Mouse (Mus musculus) neural tube, embryonic 15.5 days (tissue): ENCODE results near the gene Nsun5. TPM values are rescaled to one million over a fixed set of nuclear protein-coding genes. Genes with fewer than 3 reads are reported as not detected.
"Not testable (repeated sequence)": the region's sequence is repeated elsewhere in the genome, so short reads cannot be mapped to it uniquely, and the experiment has no call there.

Source experiments
- ATAC-seq: fragments of 200-750 bp; cut with Nextera tagmentation; 2 replicates; pipeline ENCODE4 v1.8.0; 2017; ENCODE audit warnings: mild to moderate bottlenecking, moderate TSS enrichment, moderate library complexity; ENCODE audit not compliant: low FRiP score
- H3K27ac ChIP-seq: fragments of 300-500 bp; sonication (generic); replicated peaks from 2 replicates; pipeline ENCODE4 v1.5.1; 2015; ENCODE audit warnings: mild to moderate bottlenecking, inconsistent platforms
- H3K27me3 ChIP-seq: fragments of 300-500 bp; sonication (generic); replicated peaks from 2 replicates; pipeline ENCODE4 v1.6.1; 2015; ENCODE audit warnings: inconsistent platforms
- H3K36me3 ChIP-seq: fragments of 300-500 bp; sonication (generic); 2 replicates; pipeline ENCODE4 v1.6.1; 2015; ENCODE audit warnings: inconsistent platforms
- H3K4me1 ChIP-seq: fragments of 300-500 bp; sonication (generic); 2 replicates; pipeline ENCODE4 v1.6.1; 2015; ENCODE audit warnings: inconsistent platforms
- H3K4me2 ChIP-seq: fragments of 300-500 bp; sonication (generic); 2 replicates; pipeline ENCODE4 v1.6.1; 2015; ENCODE audit warnings: inconsistent platforms, mild to moderate bottlenecking, moderate library complexity
- H3K4me3 ChIP-seq: fragments of 300-500 bp; sonication (generic); replicated peaks from 2 replicates; pipeline ENCODE4 v1.5.1; 2015; ENCODE audit warnings: mild to moderate bottlenecking, inconsistent platforms
- H3K9ac ChIP-seq: fragments of 300-500 bp; sonication (generic); replicated peaks from 2 replicates; pipeline ENCODE4 v1.6.1; 2015; ENCODE audit warnings: mild to moderate bottlenecking, inconsistent platforms
- H3K9me3 ChIP-seq: fragments of 300-500 bp; sonication (generic); replicated peaks from 2 replicates; pipeline ENCODE4 v1.6.1; 2016; ENCODE audit warnings: inconsistent platforms
- WGBS: fragments of 180-500 bp; shearing (Covaris S2); methylation state at CpG from one replicate; pipeline ENCODE4 v1.1.7; 2015; ENCODE audit warnings: mixed read lengths; 5-methylcytosine and 5-hydroxymethylcytosine counted together
- polyA plus RNA-seq: library from polyadenylated mRNA; unstranded; fragments of >200 nt; fragmentation: Nextera tagmentation; extraction: Ambion mirVana; gene quantifications from 2 replicates; pipeline ENCODE4 v1.2.1, GENCODE M21; 2015

The Nsun5 gene
- polyA plus RNA-seq, 1 experiment from 2014 or later: 29.4 TPM

GRCm38 (mm10) chr5:135352995-135353394, 16.8 kb upstream of the Nsun5 start, which contains the start of gene Trim50:
Gene Trim50, plus strand, starts transcription at chr5:135353295.
- Histone ChIP-seq H3K27me3 (peaks cover 18% of the 10 kb centered on the region), H3K27ac (no peak within 1 kb of the TSS), H3K4me3 (no peak within 1 kb of the TSS), H3K36me3 (no peaks in the 10 kb centered on the region), H3K9ac (no peak within 1 kb of the TSS), H3K9me3 (peaks cover 4% of the 10 kb centered on the region), H3K4me2 (no peak within 1 kb of the TSS), H3K4me1 (no peaks in the 10 kb centered on the region)
- no peak for ATAC-seq
- 58% methylated on average over 9 of the region's 9 CpGs for WGBS

- H3K27ac ChIP-seq: no peak overlapping the region
- H3K9me3 ChIP-seq: peaks cover 4% of the 10 kb centered on the region
- 18% methylated on average over 20 of the region's 20 CpGs for WGBS
- no peaks in the 10 kb centered on the region for H3K36me3 ChIP-seq
- H3K4me1 ChIP-seq: no peaks in the 10 kb centered on the region
- ATAC-seq: no peak
- no peak overlapping the region for H3K4me2 ChIP-seq
- no peak overlapping the region for H3K9ac ChIP-seq
- H3K4me3 ChIP-seq: no peak overlapping the region
- H3K27me3 ChIP-seq: peaks cover 18% of the 10 kb centered on the region
These were observed 16.2 kb upstream of the Nsun5 start for GRCm38 (mm10) chr5:135353564-135353963.

- WGBS: 55% methylated on average over 1 of the region's 1 CpGs
- peaks cover 18% of the 10 kb centered on the region for H3K27me3 ChIP-seq
- no peak overlapping the region for H3K9ac ChIP-seq
- no peak overlapping the region for H3K27ac ChIP-seq
- no peak overlapping the region for H3K4me3 ChIP-seq
- H3K4me1 ChIP-seq: no peaks in the 10 kb centered on the region
- peaks cover 4% of the 10 kb centered on the region for H3K9me3 ChIP-seq
- no peaks in the 10 kb centered on the region for H3K36me3 ChIP-seq
- no peak for ATAC-seq
- H3K4me2 ChIP-seq: no peak overlapping the region
These were observed 13.7 kb upstream of the Nsun5 start for GRCm38 (mm10) chr5:135356090-135356489.

GRCm38 (mm10) chr5:135357556-135357955, 12.2 kb upstream of the Nsun5 start:
- H3K9ac ChIP-seq: no peak overlapping the region
- 95% methylated on average over 2 of the region's 2 CpGs for WGBS
- no peak for ATAC-seq
- no peaks in the 10 kb centered on the region for H3K36me3 ChIP-seq
- H3K4me1 ChIP-seq: no peaks in the 10 kb centered on the region
- no peak overlapping the region for H3K4me3 ChIP-seq
- peaks cover 4% of the 10 kb centered on the region for H3K9me3 ChIP-seq
- H3K27me3 ChIP-seq: peaks cover 16% of the 10 kb centered on the region
- no peak overlapping the region for H3K27ac ChIP-seq
- no peak overlapping the region for H3K4me2 ChIP-seq

- Histone ChIP-seq H3K4me3 (no peak overlapping the region), H3K4me1 (0 out of 2 replicates have a peak, but pooled peaks cover 3% of the 10 kb centered on the region), H3K27ac (no peak overlapping the region), H3K9me3 (peaks cover 4% of the 10 kb centered on the region), H3K27me3 (0 out of 2 replicates have a peak, but pooled peaks cover 5% of the 10 kb centered on the region), H3K4me2 (no peak overlapping the region), H3K9ac (no peak overlapping the region), H3K36me3 (no peaks in the 10 kb centered on the region)
- 96% methylated on average over 2 of the region's 2 CpGs for WGBS
- ATAC-seq: no peak
These were observed 10.0 kb upstream of the Nsun5 start for GRCm38 (mm10) chr5:135359772-135360171.

- no peaks in the 10 kb centered on the region for H3K27me3 ChIP-seq
- no peak overlapping the region for H3K4me2 ChIP-seq
- H3K4me1 ChIP-seq: 0 out of 2 replicates have a peak, but pooled peaks cover 3% of the 10 kb centered on the region
- H3K36me3 ChIP-seq: no peaks in the 10 kb centered on the region
- H3K9ac ChIP-seq: no peak overlapping the region
- H3K9me3 ChIP-seq: peaks cover 2% of the 10 kb centered on the region
- no peak overlapping the region for H3K27ac ChIP-seq
- ATAC-seq: no peak
- WGBS: 92% methylated on average over 3 of the region's 3 CpGs
- H3K4me3 ChIP-seq: no peak overlapping the region
These were observed 7.2 kb upstream of the Nsun5 start for GRCm38 (mm10) chr5:135362572-135362971.

- no peaks in the 10 kb centered on the region for H3K27me3 ChIP-seq
- H3K27ac ChIP-seq: no peak overlapping the region
- H3K4me2 ChIP-seq: no peak overlapping the region
- 0 out of 2 replicates have a peak, but pooled peaks cover 3% of the 10 kb centered on the region for H3K4me1 ChIP-seq
- no peaks in the 10 kb centered on the region for H3K9me3 ChIP-seq
- 34% methylated on average over 12 of the region's 12 CpGs for WGBS
- no peak overlapping the region for H3K4me3 ChIP-seq
- no peaks in the 10 kb centered on the region for H3K36me3 ChIP-seq
- H3K9ac ChIP-seq: no peak overlapping the region
- ATAC-seq: no peak
These were observed 6.2 kb upstream of the Nsun5 start for GRCm38 (mm10) chr5:135363540-135363939.

GRCm38 (mm10) chr5:135367841-135368240, 1.9 kb upstream of the Nsun5 start:
- H3K36me3 ChIP-seq: peaks cover 11% of the 10 kb centered on the region
- no peak overlapping the region for H3K4me3 ChIP-seq
- H3K9me3 ChIP-seq: no peaks in the 10 kb centered on the region
- no peaks in the 10 kb centered on the region for H3K27me3 ChIP-seq
- H3K9ac ChIP-seq: no peak overlapping the region
- WGBS: 62% methylated on average over 6 of the region's 6 CpGs
- H3K27ac ChIP-seq: no peak overlapping the region
- no peak overlapping the region for H3K4me2 ChIP-seq
- peaks cover 22% of the 10 kb centered on the region for H3K4me1 ChIP-seq
- no peak for ATAC-seq

- H3K4me3 ChIP-seq: no peak overlapping the region
- H3K4me2 ChIP-seq: no peak overlapping the region
- no peaks in the 10 kb centered on the region for H3K9me3 ChIP-seq
- H3K4me1 ChIP-seq: peaks cover 22% of the 10 kb centered on the region
- WGBS: 88% methylated on average over 6 of the region's 6 CpGs
- no peak for ATAC-seq
- no peaks in the 10 kb centered on the region for H3K27me3 ChIP-seq
- H3K9ac ChIP-seq: no peak overlapping the region
- H3K27ac ChIP-seq: no peak overlapping the region
- peaks cover 14% of the 10 kb centered on the region for H3K36me3 ChIP-seq
These were observed 1.4 kb upstream of the Nsun5 start for GRCm38 (mm10) chr5:135368312-135368711.

- not testable (repeated sequence) for H3K27me3 ChIP-seq, ATAC-seq, H3K9me3 ChIP-seq
- Histone ChIP-seq H3K4me1 (peaks cover 19% of the 10 kb centered on the region), H3K36me3 (peaks cover 23% of the 10 kb centered on the region), H3K4me3 (peak overlapping the region; percentile 94), H3K27ac (peak overlapping the region; percentile 82; the same call in 1 of the 2 replicates), H3K9ac (peak overlapping the region; percentile 84), H3K4me2 (peak overlapping the region; percentile 76)
- 62% methylated on average over 9 of the region's 9 CpGs for WGBS
These were observed 557 bp upstream of the Nsun5 start for GRCm38 (mm10) chr5:135369196-135369595.

GRCm38 (mm10) chr5:135371195-135371594, 1.4 kb downstream of the Nsun5 start:
- Histone ChIP-seq H3K4me3 (peak overlapping the region; percentile 94; the same call in 1 of the 2 replicates), H3K27ac (no peak overlapping the region), H3K9ac (no peak overlapping the region), H3K36me3 (peaks cover 43% of the 10 kb centered on the region), H3K27me3 (no peaks in the 10 kb centered on the region), H3K9me3 (no peaks in the 10 kb centered on the region), H3K4me1 (peaks cover 19% of the 10 kb centered on the region), H3K4me2 (peak overlapping the region; percentile 76)
- WGBS: 95% methylated on average over 13 of the region's 13 CpGs
- no peak for ATAC-seq

- no peak overlapping the region for H3K4me2 ChIP-seq
- WGBS: 98% methylated on average over 5 of the region's 5 CpGs
These were observed 3.8 kb downstream of the Nsun5 start for GRCm38 (mm10) chr5:135373601-135374000.

More at GRCm38 (mm10) chr5:135373601-135374000, 3.8 kb downstream of the Nsun5 start:
- H3K4me3 ChIP-seq: no peak overlapping the region
- no peak overlapping the region for H3K9ac ChIP-seq
- no peak overlapping the region for H3K27ac ChIP-seq
- H3K36me3 ChIP-seq: peaks cover 60% of the 10 kb centered on the region
- peaks cover 18% of the 10 kb centered on the region for H3K4me1 ChIP-seq
- no peaks in the 10 kb centered on the region for H3K9me3 ChIP-seq
- ATAC-seq: no peak
- no peaks in the 10 kb centered on the region for H3K27me3 ChIP-seq
